Mouse (Mus musculus): ENCODE data around the gene Nfe2l3. TPM values are rescaled to one million over a fixed set of nuclear protein-coding genes. Genes with fewer than 3 reads are reported as not detected.

The Nfe2l3 gene
- polyA plus RNA-seq, 1 experiment from 2014 or later, result 0.23 TPM

- no peak overlapping the region for H3K9ac ChIP-seq
Observed at GRCm38 (mm10) chr6:51457283-51457682, 24.8 kb downstream of the Nfe2l3 start.

GRCm38 (mm10) chr6:51457770-51458387, 25.4 kb downstream of the Nfe2l3 start:
- H3K27ac ChIP-seq, result no peak overlapping the region
- no peaks in the 10 kb centered on the region for H3K9me3 ChIP-seq (replicated peaks)
- no peak for ATAC-seq
- no peak overlapping the region for H3K4me2 ChIP-seq
- H3K9ac ChIP-seq, result no peak overlapping the region
- H3K27me3 ChIP-seq (replicated peaks), result no peaks in the 10 kb centered on the region
- H3K4me3 ChIP-seq, result no peak overlapping the region
- H3K36me3 ChIP-seq, result peaks cover 49% of the 10 kb centered on the region
- peaks cover 15% of the 10 kb centered on the region; the same call in 1 of the 2 replicates for H3K4me1 ChIP-seq
- WGBS (ENCODE audit: insufficient replicate concordance), result 69% methylated on average over 8 of the region's 8 CpGs

More at GRCm38 (mm10) chr6:51457283-51457682, 24.8 kb downstream of the Nfe2l3 start:
- Histone ChIP-seq H3K4me1 (peaks cover 15% of the 10 kb centered on the region; the same call in 1 of the 2 replicates), H3K36me3 (peaks cover 45% of the 10 kb centered on the region), H3K4me2 (no peak overlapping the region), H3K4me3 (no peak overlapping the region), H3K27me3 (replicated peaks) (no peaks in the 10 kb centered on the region), H3K9me3 (replicated peaks) (no peaks in the 10 kb centered on the region), H3K27ac (no peak overlapping the region)
- no peak for ATAC-seq
- 61% methylated on average over 3 of the region's 3 CpGs for WGBS (ENCODE audit: insufficient replicate concordance)

GRCm38 (mm10) chr6:51458925-51459312, 26.4 kb downstream of the Nfe2l3 start:
- Histone ChIP-seq H3K4me1 (peaks cover 22% of the 10 kb centered on the region), H3K9ac (no peak overlapping the region), H3K9me3 (replicated peaks) (no peaks in the 10 kb centered on the region), H3K4me3 (no peak overlapping the region), H3K27ac (no peak overlapping the region), H3K36me3 (peaks cover 59% of the 10 kb centered on the region), H3K4me2 (no peak overlapping the region), H3K27me3 (replicated peaks) (no peaks in the 10 kb centered on the region)
- ATAC-seq, result peak; percentile 25
- whole genome bisulfite sequencing (ENCODE audit: insufficient replicate concordance), result 20% methylated on average over 2 of the region's 2 CpGs

GRCm38 (mm10) chr6:51459313-51460020, 27.0 kb downstream of the Nfe2l3 start:
- WGBS (ENCODE audit: insufficient replicate concordance), result 40% methylated on average over 5 of the region's 5 CpGs
- ATAC-seq, result peak; percentile 56
- no peak overlapping the region for H3K27ac ChIP-seq
- no peak overlapping the region for H3K4me2 ChIP-seq
- peaks cover 64% of the 10 kb centered on the region for H3K36me3 ChIP-seq
- H3K4me1 ChIP-seq, result peaks cover 23% of the 10 kb centered on the region
- H3K9ac ChIP-seq, result no peak overlapping the region
- no peaks in the 10 kb centered on the region for H3K9me3 ChIP-seq (replicated peaks)
- no peaks in the 10 kb centered on the region for H3K27me3 ChIP-seq (replicated peaks)
- H3K4me3 ChIP-seq, result no peak overlapping the region

- Histone ChIP-seq H3K9ac (no peak overlapping the region), H3K4me3 (no peak overlapping the region), H3K4me1 (peaks cover 20% of the 10 kb centered on the region), H3K27me3 (replicated peaks) (no peaks in the 10 kb centered on the region), H3K4me2 (no peak overlapping the region), H3K27ac (no peak overlapping the region), H3K9me3 (replicated peaks) (no peaks in the 10 kb centered on the region), H3K36me3 (peaks cover 70% of the 10 kb centered on the region)
- peak; percentile 30; the same call in 1 of the 2 replicates for ATAC-seq
- WGBS (ENCODE audit: insufficient replicate concordance), result 75% methylated on average over 4 of the region's 4 CpGs
Observed at GRCm38 (mm10) chr6:51460021-51460360, 27.5 kb downstream of the Nfe2l3 start.

- Histone ChIP-seq H3K4me2 (no peak overlapping the region), H3K4me3 (no peak overlapping the region), H3K27me3 (replicated peaks) (no peaks in the 10 kb centered on the region), H3K9ac (no peak overlapping the region), H3K27ac (no peak overlapping the region), H3K9me3 (replicated peaks) (no peaks in the 10 kb centered on the region), H3K36me3 (peaks cover 73% of the 10 kb centered on the region), H3K4me1 (peaks cover 17% of the 10 kb centered on the region)
- ATAC-seq, result no peak
- WGBS (ENCODE audit: insufficient replicate concordance), result 81% methylated on average over 3 of the region's 3 CpGs
Observed at GRCm38 (mm10) chr6:51460363-51460762, 27.9 kb downstream of the Nfe2l3 start.

GRCm38 (mm10) chr6:51467649-51468048, 35.2 kb downstream of the Nfe2l3 start:
- H3K36me3 ChIP-seq, result peaks cover 61% of the 10 kb centered on the region
- no peaks in the 10 kb centered on the region for H3K27me3 ChIP-seq (replicated peaks)
- no peak for ATAC-seq
- peak overlapping the region; percentile 93 for H3K9ac ChIP-seq
- no peaks in the 10 kb centered on the region for H3K9me3 ChIP-seq (replicated peaks)
- peaks cover 35% of the 10 kb centered on the region for H3K4me1 ChIP-seq
- H3K27ac ChIP-seq, result no peak overlapping the region
- WGBS (ENCODE audit: insufficient replicate concordance), result 0% methylated on average over 2 of the region's 2 CpGs
- peak overlapping the region; percentile 94 for H3K4me3 ChIP-seq
- peak overlapping the region; percentile 63 for H3K4me2 ChIP-seq

- peak overlapping the region; percentile 98 for H3K27ac ChIP-seq
- H3K4me2 ChIP-seq, result peak overlapping the region; percentile 63
Observed at GRCm38 (mm10) chr6:51468891-51469561, 36.6 kb downstream of the Nfe2l3 start.

GRCm38 (mm10) chr6:51469715-51470310, 37.3 kb downstream of the Nfe2l3 start, which contains the start of gene Hnrnpa2b1:
Gene Hnrnpa2b1, minus strand, starts transcription at chr6:51469894.
- H3K4me1 ChIP-seq, result peaks cover 44% of the 10 kb centered on the region
- peaks cover 62% of the 10 kb centered on the region for H3K36me3 ChIP-seq
- H3K9me3 ChIP-seq (replicated peaks), result no peaks in the 10 kb centered on the region
- peak within 1 kb of the TSS; percentile 98 for H3K27ac ChIP-seq
- peak within 1 kb of the TSS; percentile 63 for H3K4me2 ChIP-seq
- peak within 1 kb of the TSS; percentile 93 for H3K9ac ChIP-seq
- under 1% methylated on average over 63 of the region's 63 CpGs for WGBS (ENCODE audit: insufficient replicate concordance)
- no peaks in the 10 kb centered on the region for H3K27me3 ChIP-seq (replicated peaks)
- peak within 1 kb of the TSS; percentile 94 for H3K4me3 ChIP-seq
- peak; percentile 91 for ATAC-seq

More at GRCm38 (mm10) chr6:51468891-51469561, 36.6 kb downstream of the Nfe2l3 start:
- Histone ChIP-seq H3K9me3 (replicated peaks) (no peaks in the 10 kb centered on the region), H3K9ac (peak overlapping the region; percentile 93), H3K4me1 (peaks cover 40% of the 10 kb centered on the region), H3K4me3 (peak overlapping the region; percentile 94), H3K36me3 (peaks cover 62% of the 10 kb centered on the region), H3K27me3 (replicated peaks) (no peaks in the 10 kb centered on the region)
- peak; percentile 10; the same call in 1 of the 2 replicates for ATAC-seq
- WGBS (ENCODE audit: insufficient replicate concordance), result 2% methylated on average over 63 of the region's 63 CpGs

GRCm38 (mm10) chr6:51470311-51471178, 38.1 kb downstream of the Nfe2l3 start, which contains the start of gene Cbx3:
Gene Cbx3, plus strand, starts transcription at chr6:51470360.
- H3K36me3 ChIP-seq, result peaks cover 61% of the 10 kb centered on the region
- H3K4me1 ChIP-seq, result peaks cover 45% of the 10 kb centered on the region
- H3K4me2 ChIP-seq, result peak within 1 kb of the TSS; percentile 63
- peak; percentile 82 for ATAC-seq
- under 1% methylated on average over 97 of the region's 99 CpGs for WGBS (ENCODE audit: insufficient replicate concordance)
- H3K9ac ChIP-seq, result peak within 1 kb of the TSS; percentile 93
- peak within 1 kb of the TSS; percentile 94 for H3K4me3 ChIP-seq
- H3K9me3 ChIP-seq (replicated peaks), result no peaks in the 10 kb centered on the region
- peak within 1 kb of the TSS; percentile 98 for H3K27ac ChIP-seq
- no peaks in the 10 kb centered on the region for H3K27me3 ChIP-seq (replicated peaks)

GRCm38 (mm10) chr6:51471179-51471505, 38.7 kb downstream of the Nfe2l3 start:
- Histone ChIP-seq H3K36me3 (peaks cover 61% of the 10 kb centered on the region), H3K9ac (peak overlapping the region; percentile 93), H3K4me2 (peak overlapping the region; percentile 63), H3K4me1 (peaks cover 44% of the 10 kb centered on the region), H3K27ac (peak overlapping the region; percentile 98), H3K4me3 (peak overlapping the region; percentile 94), H3K9me3 (replicated peaks) (no peaks in the 10 kb centered on the region), H3K27me3 (replicated peaks) (no peaks in the 10 kb centered on the region)
- WGBS (ENCODE audit: insufficient replicate concordance), result 0% methylated on average over 10 of the region's 10 CpGs
- ATAC-seq, result peak; percentile 22; the same call in 1 of the 2 replicates

All from liver, embryonic 12.5 days (tissue).